Mouse (Mus musculus): Measurements from ENCODE around the gene Atl3.

Atl3 gene

DNA sequence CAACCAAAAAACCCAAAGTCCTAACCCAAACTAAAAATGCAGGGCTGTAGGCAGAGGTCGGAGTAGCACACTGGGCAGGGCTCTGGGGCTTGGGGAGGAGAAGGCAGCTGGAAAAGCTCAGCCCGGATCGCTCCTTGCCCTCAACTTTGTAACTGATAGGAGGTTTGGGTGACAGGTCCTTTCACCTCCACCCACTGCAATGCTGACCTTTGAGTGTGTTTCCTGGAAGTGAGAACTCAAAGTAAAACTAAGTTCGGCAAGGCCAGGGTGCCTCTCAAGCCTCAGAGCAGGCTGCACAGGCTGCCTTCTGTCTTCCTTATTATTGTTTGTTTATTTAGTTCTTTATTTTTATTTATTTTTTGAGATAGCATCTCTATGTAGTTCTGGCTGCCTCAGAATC is 66.1 kb downstream of the Atl3 start:
- no peak for DNase-seq (ENCODE audit: extremely low read depth, low read depth)

GRCm38 (mm10) chr19:7561456-7561855 is 67.6 kb downstream of the Atl3 start:
- DNase-seq (ENCODE audit: extremely low read depth, low read depth), result no peak

DNA sequence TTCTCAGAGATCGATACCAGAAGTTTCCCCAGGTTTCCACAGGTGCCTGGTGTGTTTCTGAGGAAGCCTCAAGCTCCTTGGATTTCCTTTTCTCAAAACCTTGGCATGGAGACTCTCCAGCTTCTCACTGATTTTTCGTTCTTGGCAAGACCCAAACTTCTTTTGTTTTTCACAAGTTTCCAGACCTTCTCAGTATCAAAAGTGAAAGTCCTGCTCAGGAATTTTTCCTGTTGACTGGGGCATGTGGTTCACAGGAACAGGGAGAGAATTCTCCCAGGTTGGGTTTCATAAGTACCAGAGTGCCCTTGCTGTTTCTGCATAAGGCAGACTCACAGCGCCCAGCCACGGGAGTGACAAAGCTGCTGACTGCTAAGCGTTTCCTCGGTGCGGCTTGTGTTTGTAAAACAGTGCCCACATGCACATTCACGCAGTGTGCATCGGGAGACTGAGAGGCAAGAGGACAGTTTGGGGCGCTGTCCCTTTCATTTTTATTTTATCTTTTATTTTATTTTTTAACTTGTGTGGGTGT is 68.8 kb downstream of the Atl3 start:
- no peak for DNase-seq (ENCODE audit: extremely low read depth, low read depth)

DNA sequence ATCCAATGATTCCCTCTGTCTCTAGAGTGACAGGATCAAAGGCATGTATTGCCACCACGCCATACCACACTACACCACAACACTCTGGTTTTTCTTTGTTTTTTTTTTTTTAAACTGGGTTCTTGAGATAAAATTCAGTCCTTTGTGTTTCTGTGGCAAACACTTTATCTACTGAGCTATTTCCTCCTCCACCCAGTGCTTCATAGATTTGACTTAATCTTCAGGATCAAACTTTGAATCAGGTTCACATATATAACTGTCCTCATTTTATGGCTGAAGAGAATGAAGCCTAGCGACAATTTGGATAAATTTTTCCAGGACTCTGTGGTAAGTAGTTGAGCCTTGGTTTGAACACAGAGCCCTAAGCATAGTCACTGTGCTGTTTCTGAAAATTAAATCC is 69.8 kb downstream of the Atl3 start:
- DNase-seq (ENCODE audit: extremely low read depth, low read depth), result no peak

DNA sequence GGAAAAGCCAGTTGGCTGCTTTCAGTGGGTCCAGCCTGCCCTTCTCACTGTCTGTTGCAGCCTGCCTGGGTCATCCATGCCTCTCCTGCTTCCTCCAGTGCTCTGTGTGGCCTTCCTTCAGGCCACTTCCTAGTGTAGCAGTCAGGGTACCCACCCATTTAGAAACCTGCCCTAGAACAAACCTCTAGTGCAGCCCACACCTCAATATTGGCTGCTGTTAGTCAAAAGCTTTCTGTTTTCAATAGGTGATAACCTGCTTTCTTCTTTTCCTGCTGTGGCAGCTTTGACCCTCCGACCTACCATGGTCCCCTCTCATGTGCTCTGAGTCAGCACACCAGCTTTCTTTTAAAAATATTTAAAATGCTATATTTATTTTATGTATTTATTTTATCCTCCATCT is 70.6 kb downstream of the Atl3 start:
- no peak for DNase-seq (ENCODE audit: extremely low read depth, low read depth)

GRCm38 (mm10) chr19:7566826-7567225 is 73.0 kb downstream of the Atl3 start:
- DNase-seq (ENCODE audit: extremely low read depth, low read depth), result no peak

GRCm38 (mm10) chr19:7568364-7568763 is 74.5 kb downstream of the Atl3 start:
- no peak for DNase-seq (ENCODE audit: extremely low read depth, low read depth)

- DNase-seq (ENCODE audit: extremely low read depth, low read depth), result no peak
These were observed 75.8 kb downstream of the Atl3 start for GRCm38 (mm10) chr19:7569650-7570049.

DNA sequence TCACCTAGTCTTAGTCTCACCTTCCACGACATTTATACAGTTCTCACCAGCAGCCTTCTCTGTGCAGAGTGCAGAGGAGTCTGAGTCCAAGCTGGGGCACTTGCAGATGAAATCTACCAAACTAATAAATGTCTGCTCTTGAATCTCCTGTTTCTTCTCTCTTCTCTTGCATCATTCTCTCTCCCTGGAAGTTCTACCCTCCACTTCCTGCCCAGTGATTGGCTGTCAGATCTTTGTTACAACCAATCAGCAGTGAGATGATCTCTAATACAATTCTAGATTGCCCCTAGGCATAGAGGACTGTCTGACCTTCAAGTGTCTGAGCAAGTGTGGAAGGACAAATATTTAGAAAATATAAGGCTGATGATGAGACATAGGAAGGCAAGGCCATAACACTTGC is 82.3 kb downstream of the Atl3 start:
- DNase-seq (ENCODE audit: extremely low read depth, low read depth), result no peak

DNA sequence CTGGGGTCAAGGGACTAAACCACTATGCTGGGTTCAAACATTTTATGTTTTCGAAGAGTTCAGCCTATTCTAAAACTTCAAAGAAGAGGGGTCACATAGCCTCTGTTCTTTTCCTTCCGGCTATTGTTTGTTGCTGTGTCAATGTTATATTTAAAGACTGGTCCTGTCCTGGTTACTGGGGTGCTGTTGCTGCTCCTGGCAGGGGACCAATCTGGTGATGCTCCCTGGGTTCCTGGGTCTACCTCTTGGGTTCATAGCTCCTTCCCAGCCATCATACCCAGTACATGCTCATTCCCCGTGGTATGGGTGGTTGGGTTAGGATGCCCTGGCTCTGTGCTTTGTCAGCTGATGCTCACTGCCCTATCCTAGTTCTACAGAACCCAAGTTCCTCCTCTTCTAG is 83.9 kb downstream of the Atl3 start:
- no peak for DNase-seq (ENCODE audit: extremely low read depth, low read depth)

DNA sequence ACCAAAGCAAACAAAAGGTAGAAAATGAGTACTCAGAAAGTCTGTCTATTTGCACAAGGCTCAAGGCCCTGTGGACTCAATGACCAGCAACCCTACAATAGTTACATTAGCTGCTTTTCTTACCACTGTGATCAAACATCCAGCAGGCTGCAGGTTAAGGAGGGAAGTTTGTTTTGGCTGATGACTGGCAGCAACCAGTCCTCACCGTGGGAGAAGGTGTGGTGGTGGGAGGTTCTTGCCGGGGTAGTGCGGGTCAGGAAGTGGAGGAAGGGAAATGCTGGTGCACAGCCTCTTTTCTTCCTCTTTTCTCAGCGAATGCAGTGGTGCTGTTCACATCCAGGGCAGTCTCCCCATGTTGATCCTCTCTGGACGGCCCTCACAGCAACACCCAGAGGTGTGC is 87.2 kb downstream of the Atl3 start:
- DNase-seq (ENCODE audit: extremely low read depth, low read depth), result peak; percentile 58

GRCm38 (mm10) chr19:7583101-7583500 is 89.3 kb downstream of the Atl3 start:
- DNase-seq (ENCODE audit: extremely low read depth, low read depth), result no peak

GRCm38 (mm10) chr19:7583599-7583998 is 89.8 kb downstream of the Atl3 start:
- no peak for DNase-seq (ENCODE audit: extremely low read depth, low read depth)

- no peak for DNase-seq (ENCODE audit: extremely low read depth, low read depth)
These were observed 91.4 kb downstream of the Atl3 start for GRCm38 (mm10) chr19:7585279-7585678.

- DNase-seq (ENCODE audit: extremely low read depth, low read depth), result no peak
These were observed 91.9 kb downstream of the Atl3 start for GRCm38 (mm10) chr19:7585764-7586163.
